Mouse (Mus musculus): ENCODE results near the gene Arhgdig. TPM values are rescaled to one million over a fixed set of nuclear protein-coding genes. Genes with fewer than 3 reads are reported as not detected.
"Not testable (repeated sequence)": the region's sequence is repeated elsewhere in the genome, so short reads cannot be mapped to it uniquely, and the experiment has no call there.

The Arhgdig gene
- total RNA-seq, 1 experiment from 2014 or later = 7.7 TPM

DNA sequence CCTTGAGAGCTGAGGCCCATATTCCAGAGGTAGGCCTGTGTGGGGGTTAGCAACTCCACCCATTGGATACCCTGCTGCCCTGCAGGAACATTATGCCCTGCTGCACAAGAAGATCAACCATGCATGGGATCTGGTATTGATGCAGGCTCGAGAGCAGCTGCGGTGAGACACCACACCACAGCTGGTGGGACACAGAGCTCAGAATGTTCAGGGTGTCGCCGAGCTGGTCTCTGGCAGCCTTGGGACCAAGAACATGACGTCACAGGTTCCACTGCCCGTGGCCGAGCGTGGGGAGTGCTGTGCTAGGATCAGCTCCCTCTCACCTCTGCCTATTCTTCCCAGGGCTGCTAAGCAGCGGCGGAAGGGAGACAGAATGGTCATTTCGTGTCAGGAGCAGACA, 2.8 kb downstream of the Arhgdig start:
- DNase-seq = no peak

DNA sequence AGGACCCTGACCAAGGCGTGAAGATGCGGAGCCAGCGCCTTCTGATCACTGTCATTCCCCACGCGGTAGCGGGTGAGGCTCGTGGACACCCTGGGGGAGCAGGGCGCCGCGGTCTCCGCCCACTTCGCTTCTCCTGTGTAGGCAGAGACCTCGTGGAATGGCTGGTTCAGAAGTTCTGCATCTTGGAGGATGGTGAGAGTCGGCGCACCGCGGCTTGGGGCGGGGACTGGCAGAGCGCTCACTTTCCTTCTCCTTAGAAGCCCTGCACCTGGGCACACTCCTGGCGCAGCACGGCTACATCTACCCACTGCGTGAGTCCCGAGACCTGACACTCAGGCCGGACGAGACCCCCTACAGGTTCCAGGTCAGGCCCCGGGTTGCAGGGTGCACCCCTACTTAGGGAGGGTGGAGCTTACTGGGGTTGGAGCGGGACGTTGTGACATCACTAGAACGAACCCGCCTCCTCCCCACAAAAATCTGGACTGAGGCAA, 4.2 kb downstream of the Arhgdig start:
- DNase-seq = peak; percentile 62

DNA sequence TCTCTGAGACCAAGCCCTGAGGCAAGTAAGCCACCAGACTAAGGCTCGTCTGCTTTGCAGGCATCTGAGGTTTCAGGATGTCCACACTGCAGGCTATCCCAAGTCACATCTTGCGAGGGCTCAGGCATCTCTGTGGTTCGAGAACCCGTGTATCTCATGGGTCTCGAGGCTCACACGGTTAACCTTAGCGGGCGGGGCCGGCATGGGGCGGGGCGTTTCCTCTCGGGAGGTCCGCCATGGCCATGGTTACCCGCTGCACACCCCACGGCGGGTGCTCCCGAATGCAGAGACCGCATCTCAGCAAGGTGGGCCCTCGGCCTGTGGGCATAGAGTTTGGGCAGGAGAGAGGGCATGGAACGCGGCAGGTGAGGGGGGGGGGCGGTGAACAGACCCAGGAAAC, 4.8 kb downstream of the Arhgdig start, which contains the start of gene Rgs11:
Gene Rgs11 (plus strand): TSS at position 215 of the 400 bp plus-strand sequence.
- peak; percentile 77 for DNase-seq

DNA sequence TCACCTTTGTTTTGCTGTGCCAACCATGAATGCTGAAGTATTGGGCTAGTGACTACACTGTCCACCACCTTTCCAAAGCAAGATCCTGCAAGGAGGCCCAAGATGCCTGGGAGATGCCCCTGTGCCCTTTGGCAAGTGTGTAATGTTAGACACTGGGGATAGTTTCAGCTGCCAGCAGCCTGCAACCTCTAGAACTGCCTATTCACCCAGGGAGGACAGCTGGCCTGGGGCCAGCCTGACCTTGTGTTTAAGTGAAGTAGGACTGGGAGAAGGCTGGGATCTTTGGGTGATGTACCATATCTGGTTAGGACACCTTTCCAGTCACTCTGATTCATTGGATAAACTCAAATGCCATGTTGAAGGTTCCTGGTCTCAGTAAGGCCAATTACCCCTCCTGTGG, 5.6 kb downstream of the Arhgdig start:
- peak; percentile 66 for DNase-seq

DNA sequence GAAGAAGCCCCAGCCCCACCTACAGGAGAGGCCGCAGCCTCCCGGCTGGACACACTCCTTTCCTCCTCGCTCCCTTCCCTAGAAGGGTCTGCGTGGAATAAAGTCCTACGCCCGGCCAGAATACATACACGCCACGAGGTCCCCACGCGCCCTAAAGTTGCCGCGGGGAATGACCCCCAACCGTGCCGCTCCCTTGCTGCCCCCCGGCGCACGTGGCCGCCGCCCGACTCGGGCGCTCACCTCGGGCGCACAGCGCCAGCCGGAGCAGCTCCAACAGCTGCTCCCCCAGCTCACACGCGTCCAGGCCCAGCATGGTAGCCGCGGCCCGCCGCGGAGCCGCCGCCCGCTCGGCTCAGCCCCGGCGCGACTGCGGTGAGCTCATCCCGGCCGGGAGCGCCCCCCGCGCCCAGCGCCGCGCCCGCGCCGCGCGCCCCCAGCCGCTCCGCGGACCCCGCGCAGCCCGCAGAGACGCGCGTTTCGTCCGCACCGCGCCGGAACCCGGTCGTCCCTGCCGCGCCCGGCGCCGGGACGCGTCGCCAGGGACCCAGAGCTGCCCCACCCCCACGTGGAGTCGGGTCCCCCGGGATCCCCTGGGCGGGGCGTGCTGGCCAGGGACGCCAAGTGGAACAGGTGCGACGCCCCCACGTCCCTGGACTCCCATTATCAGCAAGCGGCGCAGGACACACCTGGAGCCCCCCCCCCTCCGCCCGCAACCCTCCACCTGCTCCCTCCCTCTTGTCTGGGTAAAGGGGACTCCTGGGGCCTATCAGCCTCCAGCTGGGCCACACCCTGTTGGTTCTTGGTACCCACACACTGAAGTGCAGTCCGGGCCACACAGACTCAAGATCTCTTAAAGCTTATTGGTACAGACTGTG, 6.5 kb downstream of the Arhgdig start:
- DNase-seq = peak; percentile 49

DNA sequence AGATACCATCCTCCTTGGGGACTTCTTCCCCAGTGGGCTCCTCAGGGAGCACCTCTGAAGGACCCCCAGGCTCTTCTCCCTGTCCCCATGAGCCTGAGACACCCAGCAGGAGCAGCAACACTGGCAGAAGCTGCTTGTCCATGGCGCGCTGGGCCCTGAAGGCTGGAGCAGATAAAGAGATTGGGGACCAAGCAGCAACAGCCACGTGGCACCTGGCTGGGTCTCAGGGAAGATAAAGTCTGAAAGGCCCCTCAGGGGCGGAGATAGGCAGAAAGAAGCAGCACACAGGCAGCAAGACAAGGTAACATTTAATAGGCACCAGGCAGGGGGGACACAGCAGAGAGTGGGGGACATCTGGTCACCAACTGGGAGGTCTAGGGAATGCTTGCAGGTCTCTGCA, 8.7 kb downstream of the Arhgdig start, which contains the start of gene Pdia2:
Gene Pdia2 (minus strand): TSS at position 196 of the 400 bp plus-strand sequence.
- DNase-seq = no peak

DNA sequence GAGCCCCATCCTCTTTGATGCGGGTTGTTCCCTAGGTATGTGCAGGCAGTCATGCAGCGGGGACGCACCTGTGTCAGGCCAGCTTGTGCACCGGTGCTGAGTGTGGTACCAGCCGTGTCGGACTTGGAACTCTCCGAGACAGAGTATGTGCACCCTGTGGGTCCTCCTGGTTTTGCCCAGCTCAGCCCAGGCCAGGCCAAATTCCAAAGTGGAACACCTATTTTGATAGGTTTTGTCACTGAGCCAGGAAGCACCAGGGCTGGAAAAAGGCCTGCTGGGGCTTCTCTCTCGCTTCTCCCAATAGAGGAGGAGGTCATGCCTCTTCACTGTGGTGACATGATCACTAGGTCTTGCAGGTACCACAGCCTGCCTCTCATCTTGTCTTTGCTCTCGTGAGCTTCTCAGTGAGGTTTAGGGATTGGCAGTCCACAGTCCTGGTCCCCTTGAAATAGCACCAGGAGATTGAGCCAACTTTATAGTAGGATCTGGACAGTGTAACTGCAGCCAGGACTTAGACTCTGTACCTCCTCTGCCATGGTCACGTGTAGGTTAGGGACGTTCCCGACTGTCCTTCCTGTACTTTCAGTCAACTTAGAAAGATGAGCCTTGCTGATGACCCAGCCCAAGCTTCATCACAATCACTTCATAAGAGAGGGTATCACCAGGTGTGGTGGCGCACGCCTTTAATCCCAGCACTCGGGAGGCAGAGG, 14.9 kb downstream of the Arhgdig start:
- no peak for DNase-seq

DNA sequence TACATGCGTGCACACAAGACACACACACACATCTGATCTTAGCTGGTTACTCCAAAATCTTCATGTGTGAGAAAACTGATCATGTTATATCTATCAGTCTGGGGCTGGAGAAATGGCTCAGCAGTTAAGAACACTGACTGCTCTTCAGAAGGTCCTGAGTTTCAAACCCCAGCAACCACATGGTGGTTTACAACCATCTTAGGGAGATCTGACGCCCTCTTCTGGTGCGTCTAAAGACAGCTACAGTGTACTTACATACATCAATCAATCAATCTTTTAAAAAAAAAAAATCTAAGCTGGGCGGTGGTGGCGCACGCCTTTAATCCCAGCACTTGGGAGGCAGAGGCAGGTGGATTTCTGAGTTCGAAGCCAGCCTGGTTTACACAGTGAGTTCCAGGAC, 16.1 kb downstream of the Arhgdig start:
- DNase-seq = not testable (repeated sequence)

DNA sequence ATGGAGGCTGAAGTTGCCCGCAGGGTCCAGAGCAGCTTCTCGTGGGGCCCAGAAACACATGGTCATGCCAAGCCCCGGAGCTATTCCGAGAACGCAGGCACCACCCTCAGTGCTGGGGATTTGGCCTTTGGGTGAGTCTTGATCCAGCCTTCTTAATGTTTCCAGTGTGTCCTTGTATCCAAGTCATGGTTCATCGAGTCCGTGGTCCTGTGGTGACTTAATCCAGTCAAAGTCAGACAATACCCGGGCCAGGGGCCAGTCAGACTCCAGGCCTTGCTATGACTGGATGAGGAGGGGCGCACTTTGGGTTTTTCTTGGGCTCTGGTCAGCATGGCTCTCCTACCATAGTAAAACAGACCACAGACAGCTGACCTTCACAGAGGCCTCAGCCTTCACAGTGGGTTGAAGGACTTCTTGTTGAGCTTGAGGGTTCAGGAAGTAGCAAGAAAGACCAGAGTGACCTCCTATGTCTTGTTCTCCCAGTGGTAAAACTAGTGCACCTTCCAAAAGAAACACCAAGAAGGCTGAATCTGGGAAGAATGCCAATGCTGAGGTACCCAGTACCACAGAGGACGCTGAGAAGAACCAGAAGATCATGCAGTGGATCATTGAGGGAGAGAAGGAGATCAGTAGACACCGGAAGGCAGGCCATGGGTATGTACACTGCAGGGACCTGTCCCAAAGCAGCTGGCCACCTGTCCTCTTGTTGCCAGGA, 19.3 kb downstream of the Arhgdig start:
- DNase-seq = no peak

DNA sequence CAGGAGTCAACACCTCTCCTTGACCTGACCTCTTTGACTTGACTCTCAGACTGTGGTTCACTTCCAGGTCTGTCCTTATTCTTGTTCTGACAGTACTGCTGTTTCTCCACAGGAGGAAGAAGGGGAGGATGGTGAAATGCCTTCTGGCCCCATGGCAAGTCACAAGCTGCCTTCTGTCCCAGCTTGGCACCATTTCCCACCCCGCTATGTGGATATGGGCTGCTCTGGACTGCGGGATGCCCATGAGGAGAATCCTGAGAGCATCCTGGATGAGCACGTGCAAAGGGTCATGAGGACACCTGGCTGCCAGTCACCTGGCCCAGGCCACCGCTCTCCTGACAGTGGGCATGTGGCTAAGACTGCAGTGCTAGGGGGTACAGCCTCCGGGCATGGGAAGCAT, 20.0 kb downstream of the Arhgdig start:
- no peak for DNase-seq

DNA sequence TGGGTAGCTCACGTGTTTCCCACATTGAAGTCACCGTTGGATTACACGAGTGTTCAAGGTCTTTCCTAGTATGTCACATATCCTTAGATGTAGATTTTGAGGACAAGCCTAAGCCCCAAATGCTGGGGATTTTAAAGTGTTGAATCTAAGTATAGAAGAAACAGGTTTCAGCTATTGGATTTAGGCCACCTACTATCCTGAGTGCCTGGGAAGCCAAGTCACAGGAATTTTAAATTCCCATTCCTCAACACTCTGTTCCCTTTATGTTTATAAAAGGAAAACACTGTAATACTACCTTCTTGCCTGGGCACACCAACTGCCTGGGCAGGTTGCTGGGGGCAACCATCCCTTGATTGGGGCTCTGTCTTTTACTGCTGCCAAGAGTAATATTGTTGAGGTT, 26.4 kb downstream of the Arhgdig start:
- no peak for DNase-seq

DNA sequence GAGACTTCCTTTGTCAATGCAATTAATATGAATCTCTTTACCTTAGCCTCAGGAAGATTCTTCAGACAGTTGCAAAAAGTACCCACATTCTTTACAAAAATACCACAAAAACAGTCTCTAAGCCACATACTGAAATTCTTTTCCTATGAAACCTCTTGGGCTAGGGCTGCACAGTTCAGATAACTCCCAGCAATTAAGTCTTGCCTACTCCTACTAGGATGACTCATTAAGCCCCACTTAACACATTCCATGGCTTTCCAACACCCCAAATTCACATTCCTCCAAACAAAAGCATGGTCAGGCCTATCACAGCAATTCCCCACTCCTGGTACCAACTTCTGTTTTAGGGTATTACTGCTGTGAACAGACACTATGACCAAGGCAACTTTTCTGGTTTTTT, 29.0 kb downstream of the Arhgdig start:
- no peak for DNase-seq

DNA sequence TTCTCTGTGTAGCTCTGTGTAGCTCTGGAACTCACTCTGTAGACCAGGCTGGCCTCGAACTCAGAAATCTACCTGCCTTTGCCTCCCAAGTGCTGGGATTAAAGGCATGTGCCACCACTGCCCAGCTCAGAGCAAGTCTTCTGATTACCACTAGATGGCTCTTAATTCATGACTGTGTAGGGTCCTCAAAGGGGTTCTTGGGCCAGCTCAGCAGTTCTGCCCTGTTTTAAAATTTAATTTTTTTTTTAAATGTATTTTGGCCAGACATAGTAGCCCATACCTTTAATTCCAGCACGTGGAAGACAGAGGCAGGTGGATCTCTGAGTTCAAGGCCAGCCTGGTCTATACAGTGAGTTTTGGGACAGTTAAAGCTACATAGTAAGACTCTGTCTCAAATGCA, 32.3 kb downstream of the Arhgdig start:
- DNase-seq = not testable (repeated sequence)

DNA sequence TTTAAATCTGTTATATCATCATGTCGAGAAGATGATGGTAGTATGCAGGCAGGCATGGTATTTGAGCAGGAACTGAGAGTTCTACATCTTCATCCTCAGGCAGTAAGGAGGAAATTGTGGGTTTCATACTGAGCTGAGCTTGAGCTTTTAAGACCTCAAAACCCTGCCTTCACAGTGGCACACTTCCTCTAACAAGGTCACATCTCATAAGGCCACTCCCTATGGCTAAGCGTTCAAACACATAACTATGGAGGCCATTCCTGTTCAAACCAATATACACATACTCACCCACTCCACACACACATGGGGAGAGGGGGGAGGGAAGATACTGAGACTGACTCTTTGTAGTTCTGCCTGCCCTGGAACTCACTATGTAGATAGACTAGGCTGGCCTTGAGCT, 39.5 kb downstream of the Arhgdig start:
- DNase-seq = no peak

DNA sequence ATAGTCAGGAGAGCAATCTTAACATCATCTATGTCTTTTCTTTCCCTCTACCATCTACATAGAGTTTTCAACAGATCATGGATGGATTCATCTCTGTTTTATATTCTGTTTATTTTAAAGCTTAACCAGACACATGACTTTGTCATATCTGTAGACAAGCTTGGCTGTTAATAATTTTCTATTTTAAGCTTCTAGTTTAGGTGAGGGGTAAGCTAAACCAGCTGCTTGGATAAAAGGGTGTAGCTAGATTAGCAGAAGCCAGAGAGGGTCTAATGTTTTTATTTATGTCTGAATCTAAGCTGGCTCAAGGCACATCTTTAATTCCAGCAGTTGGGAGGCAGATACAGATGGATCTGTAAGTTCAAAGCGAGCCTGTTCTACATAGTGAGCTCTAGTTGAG, 44.9 kb downstream of the Arhgdig start:
- DNase-seq = no peak

DNA sequence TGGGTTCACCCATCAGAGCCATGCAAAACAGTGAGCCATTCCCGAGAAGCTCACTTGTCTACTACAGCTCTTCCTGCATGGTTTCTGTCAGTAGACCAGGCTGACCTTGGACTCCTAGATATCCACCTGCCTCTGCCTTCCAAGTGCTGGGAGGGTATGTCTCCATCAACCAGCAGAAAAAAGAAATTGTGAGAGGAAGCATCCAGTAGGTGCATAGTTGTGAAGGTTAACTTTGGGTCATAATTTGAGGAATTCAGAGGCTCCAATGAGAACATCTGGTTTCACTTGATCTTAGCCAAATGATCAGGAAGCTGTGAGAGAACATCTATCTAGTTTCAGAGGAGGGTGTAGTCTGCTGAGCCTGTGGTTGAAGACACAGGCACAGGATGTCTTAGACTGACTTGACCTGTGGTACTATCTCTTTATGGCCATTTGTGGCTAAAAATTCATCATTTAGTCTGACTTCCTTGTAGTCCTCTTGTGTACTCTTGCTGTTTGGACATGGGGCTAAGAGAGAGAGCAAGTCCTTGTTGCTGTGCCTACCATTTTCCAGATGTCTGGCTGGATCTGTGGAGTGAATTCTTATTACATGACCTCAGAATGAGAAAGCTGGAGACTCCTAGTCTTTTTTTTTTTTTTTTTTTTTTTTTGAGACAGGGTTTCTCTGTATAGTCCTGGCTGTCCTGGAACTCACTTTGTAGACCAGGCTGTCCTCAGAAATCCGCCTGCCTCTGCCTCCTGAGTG, 55.5 kb downstream of the Arhgdig start:
- DNase-seq = no peak

Other genes with a start within 250 kb of the Arhgdig start
- 22.8 and 24.5 TPM in 2 replicates for gene Capn15, start 222.0 kb downstream of the Arhgdig start, total RNA-seq (2021)
- 22.7 and 25.2 TPM in 2 replicates for gene Rab11fip3, start 138.2 kb downstream of the Arhgdig start, total RNA-seq (2021)
- 18.5 and 22.6 TPM in 2 replicates for gene Decr2, start 117.4 kb downstream of the Arhgdig start, total RNA-seq (2021)
- gene Nme4, start 112.2 kb downstream of the Arhgdig start, total RNA-seq (2021) = 2.0 and 4.5 TPM in 2 replicates
- 8.6 and 10.8 TPM in 2 replicates for gene Tmem8, start 94.5 kb downstream of the Arhgdig start, total RNA-seq (2021)
- 80.3 and 83.4 TPM in 2 replicates for gene Mrpl28, start 84.3 kb downstream of the Arhgdig start, total RNA-seq (2021)
- 40.4 and 42.6 TPM in 2 replicates for gene Axin1, start 69.1 kb downstream of the Arhgdig start, total RNA-seq (2021)
- 1.6 and 2.3 TPM in 2 replicates for gene Pdia2, start 8.7 kb downstream of the Arhgdig start, total RNA-seq (2021)
- gene Rgs11, start 4.8 kb downstream of the Arhgdig start, total RNA-seq (2021) = 39.5 and 57.6 TPM in 2 replicates
- gene Fam234a, start 36.5 kb upstream of the Arhgdig start, total RNA-seq (2021) = 97.5 and 119 TPM in 2 replicates
- gene Luc7l, start 45.1 kb upstream of the Arhgdig start, total RNA-seq (2021) = 73.2 and 77.1 TPM in 2 replicates
- 49.1 and 57.1 TPM in 2 replicates for gene Neurl1b, start 207.0 kb upstream of the Arhgdig start, total RNA-seq (2021)